Mouse (Mus musculus) neural tube, embryonic 12.5 days (tissue): Measurements from ENCODE around the gene Rfc1. TPM values are rescaled to one million over a fixed set of nuclear protein-coding genes. Genes with fewer than 3 reads are reported as not detected.
A peak's percentile ranks its signal among the peaks of the same experiment; 100 is the strongest.

Source experiments
- ATAC-seq: fragments of 200-750 bp; cut with Nextera tagmentation; 2 replicates; pipeline ENCODE4 v1.8.0; 2017; ENCODE audit warnings: low read depth, mild to moderate bottlenecking, moderate TSS enrichment, moderate library complexity; ENCODE audit not compliant: low FRiP score
- H3K27ac ChIP-seq: fragments of 300-500 bp; sonication (generic); 2 replicates; pipeline ENCODE4 v1.5.1; 2016
- H3K27me3 ChIP-seq: fragments of 300-500 bp; sonication (generic); replicated peaks from 2 replicates; pipeline ENCODE4 v1.6.1; 2016; ENCODE audit warnings: mild to moderate bottlenecking
- H3K36me3 ChIP-seq: fragments of 300-500 bp; sonication (generic); 2 replicates; pipeline ENCODE4 v1.6.1; 2016; ENCODE audit warnings: mild to moderate bottlenecking
- H3K4me1 ChIP-seq: fragments of 300-500 bp; sonication (generic); 2 replicates; pipeline ENCODE4 v1.6.1; 2016
- H3K4me2 ChIP-seq: fragments of 300-500 bp; sonication (generic); replicated peaks from 2 replicates; pipeline ENCODE4 v1.6.1; 2016; ENCODE audit warnings: mild to moderate bottlenecking
- H3K4me3 ChIP-seq: fragments of 300-500 bp; sonication (generic); 2 replicates; pipeline ENCODE4 v1.5.1; 2016
- H3K9ac ChIP-seq: fragments of 300-500 bp; sonication (generic); 2 replicates; pipeline ENCODE4 v1.6.1; 2016; ENCODE audit warnings: mild to moderate bottlenecking
- H3K9me3 ChIP-seq: fragments of 300-500 bp; sonication (generic); 2 replicates; pipeline ENCODE4 v1.6.1; 2016; ENCODE audit warnings: mild to moderate bottlenecking
- WGBS: fragments of 180-500 bp; shearing (Covaris S2); methylation state at CpG from one replicate; pipeline ENCODE4 v1.1.7; 2016; 5-methylcytosine and 5-hydroxymethylcytosine counted together
- polyA plus RNA-seq: library from polyadenylated mRNA; unstranded; fragments of >200 nt; fragmentation: Nextera tagmentation; extraction: Ambion mirVana; gene quantifications from 2 replicates; pipeline ENCODE4 v1.2.1, GENCODE M21; 2016

Gene Rfc1
- 51.5 and 55.2 TPM in 2 replicates for polyA plus RNA-seq

DNA sequence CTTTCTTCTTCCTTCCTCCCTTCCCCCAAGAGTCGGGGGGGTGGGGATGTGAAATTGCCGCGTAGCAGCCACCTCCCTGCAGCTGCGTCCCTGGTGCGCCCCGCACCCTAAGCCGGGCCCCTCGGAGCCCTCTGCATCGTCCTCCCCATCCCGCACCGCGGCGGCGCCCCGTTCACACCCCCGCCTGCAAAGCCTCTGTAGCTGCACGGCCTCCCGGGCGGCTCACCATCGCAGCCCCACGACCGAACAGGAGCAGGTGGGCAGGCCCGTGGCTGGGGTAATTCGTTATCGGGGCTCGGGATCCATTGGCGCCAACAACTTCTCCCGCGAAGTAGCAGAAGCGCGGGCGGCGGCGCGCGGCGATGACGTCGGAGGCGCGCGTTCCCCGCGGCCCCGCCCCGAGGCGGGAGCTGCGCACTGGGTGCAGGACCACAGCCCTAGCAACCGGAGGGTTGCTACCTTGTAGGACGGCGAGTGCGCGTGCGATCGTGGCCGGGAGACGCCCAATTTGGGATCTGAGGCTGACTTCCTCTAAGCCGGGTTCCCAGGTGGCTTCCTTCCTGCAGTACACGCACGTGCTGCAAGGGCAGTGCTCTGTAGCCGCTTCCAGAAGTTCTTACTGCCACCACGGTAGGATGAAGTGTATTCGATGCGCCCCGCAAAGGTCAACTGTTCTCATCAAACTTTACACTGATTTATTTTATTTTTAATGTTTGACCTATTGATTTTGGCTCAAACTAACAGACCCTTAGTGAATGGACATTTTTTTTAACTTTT lies at the start of gene Rfc1:
Rfc1 (minus strand) TSS at position 373 of the 777 bp plus-strand sequence.
- Histone ChIP-seq H3K4me2 (peak within 1 kb of the TSS; percentile 83), H3K9ac (peak within 1 kb of the TSS; percentile 75), H3K27me3 (no peaks in the 10 kb centered on the region), H3K9me3 (no peaks in the 10 kb centered on the region), H3K4me3 (peak within 1 kb of the TSS; percentile 92), H3K4me1 (peaks cover 4% of the 10 kb centered on the region; the same call in 1 of the 2 replicates), H3K27ac (no peak within 1 kb of the TSS), H3K36me3 (peaks cover 5% of the 10 kb centered on the region; the same call in 1 of the 2 replicates)
- peak; percentile 98 for ATAC-seq
- WGBS = under 1% methylated on average over 65 of the region's 65 CpGs

DNA sequence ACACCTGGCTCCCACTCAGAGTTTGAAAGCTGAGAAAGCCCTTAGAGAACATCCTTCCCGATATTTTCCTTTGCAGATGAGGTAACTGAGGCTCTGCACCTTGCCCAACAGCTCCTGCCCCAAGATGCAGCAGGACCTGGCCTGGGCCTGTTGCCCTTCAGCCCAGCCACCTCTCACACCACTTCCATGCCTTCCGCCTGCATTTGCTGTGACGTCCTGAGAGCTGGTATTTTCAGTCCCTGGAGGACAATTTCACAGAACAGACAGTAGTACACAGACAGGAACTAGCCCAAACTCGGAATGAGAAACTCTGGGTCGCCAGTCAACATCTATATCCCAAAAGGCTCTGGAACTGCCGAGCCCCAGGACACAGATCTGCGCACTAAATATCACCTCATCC lies 39.3 kb upstream of the Rfc1 start:
- H3K27ac ChIP-seq = no peak overlapping the region
- H3K4me2 ChIP-seq = no peak overlapping the region
- no peaks in the 10 kb centered on the region for H3K36me3 ChIP-seq
- no peaks in the 10 kb centered on the region for H3K27me3 ChIP-seq
- H3K4me3 ChIP-seq = no peak overlapping the region
- ATAC-seq = no peak
- WGBS = 82% methylated on average over 7 of the region's 7 CpGs
- H3K4me1 ChIP-seq = no peaks in the 10 kb centered on the region
- no peaks in the 10 kb centered on the region for H3K9me3 ChIP-seq
- H3K9ac ChIP-seq = no peak overlapping the region

DNA sequence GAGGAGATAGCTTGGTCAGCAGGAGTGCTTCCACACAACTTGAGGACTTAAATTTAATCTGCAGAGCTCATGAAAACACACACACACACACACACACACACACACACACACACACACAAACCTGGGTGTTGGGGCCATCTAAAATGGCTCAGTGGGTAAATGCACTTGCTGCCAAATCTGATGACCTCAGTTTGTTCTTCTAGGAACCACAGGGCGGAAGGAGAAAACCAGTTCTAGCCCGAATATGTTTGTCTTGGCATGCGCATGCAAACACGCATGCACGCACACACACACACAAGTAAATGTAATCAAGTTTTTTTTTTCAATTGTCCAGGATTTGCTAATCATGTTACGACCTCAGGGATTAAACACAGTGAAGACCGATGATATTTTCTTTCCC lies 36.1 kb upstream of the Rfc1 start:
- ATAC-seq = no peak
- Histone ChIP-seq H3K9me3 (no peaks in the 10 kb centered on the region), H3K9ac (no peak overlapping the region), H3K36me3 (no peaks in the 10 kb centered on the region), H3K27me3 (no peaks in the 10 kb centered on the region), H3K4me2 (no peak overlapping the region), H3K27ac (no peak overlapping the region), H3K4me3 (no peak overlapping the region), H3K4me1 (no peaks in the 10 kb centered on the region)
- 95% methylated on average over 7 of the region's 7 CpGs for WGBS

DNA sequence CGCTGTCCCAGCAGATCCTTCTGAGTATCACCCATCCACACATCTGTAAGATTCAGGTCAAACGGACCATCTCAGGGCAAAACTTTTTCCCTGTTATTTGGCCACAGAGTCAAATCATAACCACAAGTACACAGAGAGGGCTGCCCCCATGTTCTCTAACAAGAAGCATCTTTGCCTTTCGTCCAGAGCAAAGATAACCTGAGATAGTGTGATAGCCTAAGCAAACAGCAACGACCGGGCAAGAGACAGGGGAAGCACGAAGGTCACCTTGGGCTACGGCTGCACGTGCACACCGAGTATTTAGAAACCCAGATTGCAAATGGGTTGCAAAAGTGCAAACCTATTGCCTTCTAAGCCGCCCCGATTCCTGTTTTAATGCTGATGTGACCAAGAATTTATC lies 32.4 kb upstream of the Rfc1 start:
- H3K4me2 ChIP-seq = no peak overlapping the region
- H3K9me3 ChIP-seq = no peaks in the 10 kb centered on the region
- no peaks in the 10 kb centered on the region for H3K27me3 ChIP-seq
- H3K4me3 ChIP-seq = no peak overlapping the region
- no peaks in the 10 kb centered on the region for H3K36me3 ChIP-seq
- no peaks in the 10 kb centered on the region for H3K4me1 ChIP-seq
- ATAC-seq = no peak
- H3K9ac ChIP-seq = no peak overlapping the region
- 91% methylated on average over 11 of the region's 11 CpGs for WGBS
- no peak overlapping the region for H3K27ac ChIP-seq

DNA sequence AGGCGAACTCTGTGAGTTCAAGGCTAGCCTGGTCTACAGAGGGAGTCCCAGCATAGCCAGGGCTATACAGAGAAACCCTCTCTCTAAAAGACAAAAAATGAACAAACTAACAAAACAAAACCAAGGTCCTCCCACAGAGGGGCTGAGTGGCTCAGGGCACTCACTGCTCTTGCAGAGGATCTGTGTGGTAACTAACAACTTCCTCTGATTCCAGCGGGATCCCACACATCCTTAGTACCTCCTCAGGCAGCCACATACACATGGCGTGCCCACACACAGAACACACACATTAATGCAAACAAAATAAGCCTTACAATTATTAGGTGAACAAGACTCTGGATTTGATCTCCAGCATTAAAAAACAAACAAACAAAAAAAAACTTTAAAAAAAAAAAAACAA lies 22.3 kb upstream of the Rfc1 start:
- Histone ChIP-seq H3K27me3 (no peaks in the 10 kb centered on the region), H3K9ac (no peak overlapping the region), H3K4me2 (no peak overlapping the region), H3K9me3 (no peaks in the 10 kb centered on the region), H3K36me3 (no peaks in the 10 kb centered on the region), H3K4me3 (no peak overlapping the region), H3K4me1 (no peaks in the 10 kb centered on the region), H3K27ac (no peak overlapping the region)
- WGBS = 94% methylated on average over 3 of the region's 3 CpGs
- ATAC-seq = no peak

DNA sequence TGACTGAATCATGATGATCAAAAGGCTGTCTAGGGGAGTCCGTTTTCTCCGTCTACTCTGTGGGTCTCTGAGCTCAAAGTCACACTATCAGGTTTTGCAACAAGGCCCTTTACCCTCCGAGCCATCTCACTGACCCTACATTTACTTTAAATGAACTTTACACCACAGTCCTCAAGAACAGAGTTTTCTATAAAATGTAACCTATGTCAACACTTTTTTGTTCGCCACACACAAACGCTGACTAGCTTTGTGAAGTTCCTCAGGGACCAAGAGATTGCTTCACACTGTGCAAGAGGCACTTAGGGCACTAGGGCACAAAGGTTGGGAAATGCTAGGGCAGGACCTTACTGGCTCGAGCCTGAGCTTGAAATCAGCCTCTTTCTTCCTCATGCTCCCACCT lies 21.4 kb upstream of the Rfc1 start:
- no peaks in the 10 kb centered on the region for H3K9me3 ChIP-seq
- no peak overlapping the region for H3K4me2 ChIP-seq
- H3K9ac ChIP-seq = no peak overlapping the region
- H3K27me3 ChIP-seq = no peaks in the 10 kb centered on the region
- H3K4me3 ChIP-seq = no peak overlapping the region
- WGBS = 88% methylated on average over 6 of the region's 6 CpGs
- ATAC-seq = no peak
- H3K27ac ChIP-seq = no peak overlapping the region
- H3K36me3 ChIP-seq = no peaks in the 10 kb centered on the region
- H3K4me1 ChIP-seq = no peaks in the 10 kb centered on the region

DNA sequence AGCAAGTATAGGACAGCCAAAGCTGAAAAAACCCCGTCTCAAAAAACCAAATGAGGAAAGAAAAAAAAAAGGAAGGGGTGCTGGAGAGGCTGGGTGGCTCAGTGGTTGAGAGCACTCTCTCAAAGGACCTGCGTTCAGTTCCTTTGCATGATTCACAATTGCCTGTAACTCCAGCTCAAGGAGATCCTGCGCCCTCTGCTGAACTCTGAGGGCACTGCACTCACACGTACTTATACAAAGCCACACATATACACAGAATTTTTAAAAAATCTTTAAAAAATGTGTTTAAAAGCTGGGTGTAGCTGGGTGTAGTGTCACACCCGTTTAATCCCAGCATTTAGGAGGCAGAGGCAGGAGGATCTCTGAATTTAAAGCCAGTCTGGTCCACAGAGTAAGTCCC lies 19.5 kb upstream of the Rfc1 start:
- 79% methylated on average over 5 of the region's 5 CpGs for WGBS
- Histone ChIP-seq H3K4me3 (no peak overlapping the region), H3K27ac (no peak overlapping the region), H3K4me2 (no peak overlapping the region), H3K9ac (no peak overlapping the region), H3K27me3 (no peaks in the 10 kb centered on the region), H3K4me1 (no peaks in the 10 kb centered on the region), H3K36me3 (no peaks in the 10 kb centered on the region), H3K9me3 (no peaks in the 10 kb centered on the region)
- no peak for ATAC-seq

DNA sequence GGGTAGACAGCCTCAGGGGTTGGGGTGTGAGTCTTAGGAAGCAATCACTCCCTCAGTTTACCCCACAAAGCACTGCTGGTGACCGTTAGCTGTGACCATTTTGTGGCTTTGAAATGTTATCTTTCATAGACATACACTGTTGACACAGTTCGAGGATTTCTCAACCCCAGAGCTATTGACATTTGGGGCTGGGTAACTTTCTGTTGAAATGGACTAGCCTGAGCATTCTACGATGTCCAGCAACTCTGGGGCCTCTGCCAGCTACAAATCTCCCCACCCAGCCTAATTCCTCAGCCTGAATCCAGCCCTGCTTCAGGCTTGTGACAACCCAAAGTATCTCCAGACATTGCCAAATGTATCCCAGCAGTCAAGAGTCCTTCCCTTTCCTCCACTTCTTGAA lies 18.6 kb upstream of the Rfc1 start:
- ATAC-seq = no peak
- no peaks in the 10 kb centered on the region for H3K9me3 ChIP-seq
- 88% methylated on average over 3 of the region's 3 CpGs for WGBS
- no peak overlapping the region for H3K9ac ChIP-seq
- no peak overlapping the region for H3K4me3 ChIP-seq
- H3K36me3 ChIP-seq = no peaks in the 10 kb centered on the region
- H3K27me3 ChIP-seq = no peaks in the 10 kb centered on the region
- H3K4me2 ChIP-seq = no peak overlapping the region
- no peaks in the 10 kb centered on the region for H3K4me1 ChIP-seq
- H3K27ac ChIP-seq = no peak overlapping the region

DNA sequence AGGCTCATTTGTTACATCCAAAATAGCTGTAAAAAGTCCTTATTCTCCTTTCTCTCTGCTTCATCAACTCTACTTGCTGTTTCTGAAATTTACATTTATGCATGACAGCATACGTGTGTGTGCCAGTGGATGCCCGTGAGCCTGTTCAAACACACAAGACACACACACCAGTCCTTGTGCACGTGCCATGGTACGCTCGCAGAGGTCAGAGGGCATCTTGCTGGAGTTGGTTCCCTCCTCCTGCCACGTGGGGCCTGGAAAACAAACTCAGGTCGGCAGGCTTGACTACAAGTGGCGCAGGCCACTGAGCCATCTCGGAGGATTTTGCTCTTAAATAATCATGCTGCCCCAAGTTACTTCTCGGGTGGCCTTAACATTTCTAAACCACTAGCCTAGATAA lies 15.0 kb upstream of the Rfc1 start:
- H3K9me3 ChIP-seq = no peaks in the 10 kb centered on the region
- H3K4me3 ChIP-seq = no peak overlapping the region
- H3K36me3 ChIP-seq = no peaks in the 10 kb centered on the region
- WGBS = 69% methylated on average over 10 of the region's 10 CpGs
- H3K4me2 ChIP-seq = no peak overlapping the region
- 0 out of 2 replicates have a peak, but pooled peaks cover 8% of the 10 kb centered on the region for H3K4me1 ChIP-seq
- H3K9ac ChIP-seq = no peak overlapping the region
- H3K27me3 ChIP-seq = no peaks in the 10 kb centered on the region
- no peak for ATAC-seq
- no peak overlapping the region for H3K27ac ChIP-seq

DNA sequence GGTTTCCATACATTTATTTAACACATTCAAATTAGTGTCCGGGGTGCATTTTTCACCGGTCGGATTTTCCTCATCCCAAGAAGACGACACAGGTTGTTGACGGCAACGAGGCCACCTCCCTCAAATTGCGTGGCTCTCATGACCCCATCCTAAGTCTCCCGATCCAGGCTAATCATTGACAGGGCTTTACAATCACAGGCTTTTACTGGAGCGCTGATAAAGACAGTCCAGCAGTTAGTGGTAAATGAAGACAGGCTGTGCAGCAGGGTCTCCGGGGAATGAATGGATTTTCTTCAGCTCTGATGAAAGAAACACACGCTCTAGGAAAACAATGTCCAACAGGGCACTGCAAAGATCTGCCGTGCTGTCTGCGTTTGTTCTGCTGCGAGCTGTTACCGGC lies 12.7 kb upstream of the Rfc1 start, which contains the start of gene Klb:
Klb (plus strand) TSS at position 147 of the 400 bp plus-strand sequence.
- Histone ChIP-seq H3K9ac (no peak within 1 kb of the TSS), H3K27ac (no peak within 1 kb of the TSS), H3K4me2 (peak within 1 kb of the TSS; percentile 50), H3K27me3 (no peaks in the 10 kb centered on the region), H3K9me3 (no peaks in the 10 kb centered on the region), H3K36me3 (no peaks in the 10 kb centered on the region), H3K4me3 (no peak within 1 kb of the TSS), H3K4me1 (0 out of 2 replicates have a peak, but pooled peaks cover 8% of the 10 kb centered on the region)
- 14% methylated on average over 15 of the region's 15 CpGs for WGBS
- no peak for ATAC-seq

DNA sequence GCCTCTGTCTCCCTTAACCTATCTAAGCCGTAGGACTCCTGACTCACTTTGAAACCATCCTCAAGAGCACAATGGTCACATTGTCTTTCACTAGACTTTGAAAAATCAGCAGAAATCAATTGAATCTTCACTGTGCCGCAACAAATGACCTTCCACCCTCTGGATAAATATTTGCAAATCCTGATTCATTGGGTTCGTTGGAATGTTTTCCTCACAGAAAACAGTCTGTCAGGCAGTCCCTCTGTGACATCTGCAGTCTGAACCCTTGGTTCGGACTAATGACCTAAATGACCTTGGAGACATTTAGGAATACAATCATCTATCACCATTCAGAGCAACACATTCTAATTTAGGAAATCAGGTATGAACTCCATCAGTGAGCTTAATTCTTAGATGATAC lies 4.7 kb upstream of the Rfc1 start:
- Histone ChIP-seq H3K36me3 (no peaks in the 10 kb centered on the region), H3K9me3 (no peaks in the 10 kb centered on the region), H3K27me3 (no peaks in the 10 kb centered on the region), H3K4me1 (0 out of 2 replicates have a peak, but pooled peaks cover under 1% of the 10 kb centered on the region), H3K4me2 (no peak overlapping the region), H3K4me3 (no peak overlapping the region), H3K27ac (no peak overlapping the region), H3K9ac (no peak overlapping the region)
- WGBS = 55% methylated on average over 4 of the region's 4 CpGs
- no peak for ATAC-seq

DNA sequence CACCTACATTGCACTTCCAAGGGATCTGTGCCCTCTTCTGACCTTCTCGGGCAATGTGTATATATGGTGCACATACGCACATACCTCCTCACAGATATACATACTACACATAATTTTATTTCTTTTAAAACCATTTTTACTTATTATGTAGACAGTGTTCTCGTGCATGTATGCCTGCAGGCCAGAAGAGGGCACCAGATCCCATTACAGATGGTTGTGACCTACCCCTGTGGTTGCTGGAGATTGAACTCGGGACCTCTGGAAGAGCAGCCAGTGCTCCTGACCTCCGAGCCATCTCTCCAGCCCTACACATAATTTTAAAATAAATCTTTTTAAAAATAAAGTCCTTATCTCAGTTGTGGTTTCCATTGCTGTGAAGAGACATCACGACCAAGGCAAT lies 2.9 kb upstream of the Rfc1 start:
- Histone ChIP-seq H3K4me2 (no peak overlapping the region), H3K27me3 (no peaks in the 10 kb centered on the region), H3K4me1 (peaks cover 4% of the 10 kb centered on the region; the same call in 1 of the 2 replicates), H3K27ac (no peak overlapping the region), H3K36me3 (no peaks in the 10 kb centered on the region), H3K9me3 (no peaks in the 10 kb centered on the region), H3K9ac (no peak overlapping the region), H3K4me3 (no peak overlapping the region)
- 83% methylated on average over 6 of the region's 6 CpGs for WGBS
- no peak for ATAC-seq

DNA sequence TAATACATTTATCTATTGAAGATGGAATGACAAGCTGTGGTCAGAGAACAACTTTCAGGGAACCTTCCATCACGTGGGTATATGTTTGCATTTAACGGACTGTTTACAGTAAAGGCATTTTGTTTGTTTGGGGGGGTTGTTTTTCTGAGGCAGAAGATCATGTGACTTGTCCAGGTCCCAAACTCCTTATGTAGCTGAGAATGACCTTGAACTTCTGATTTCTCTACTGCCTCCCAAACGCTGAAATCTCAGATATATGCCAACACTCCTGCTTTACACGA lies 545 bp upstream of the Rfc1 start:
- Histone ChIP-seq H3K9me3 (no peaks in the 10 kb centered on the region), H3K4me1 (peaks cover 4% of the 10 kb centered on the region; the same call in 1 of the 2 replicates), H3K27ac (no peak overlapping the region), H3K9ac (no peak overlapping the region), H3K4me3 (peak overlapping the region; percentile 92), H3K36me3 (peaks cover 5% of the 10 kb centered on the region; the same call in 1 of the 2 replicates), H3K4me2 (peak overlapping the region; percentile 83), H3K27me3 (no peaks in the 10 kb centered on the region)
- ATAC-seq = 0 out of 2 replicates have a peak, but pooled peaks have one; percentile 21
- WGBS = 32% methylated on average over 4 of the region's 4 CpGs
